8 mouse cellular contexts compared by ENCODE assay signal in genomic region chr2:19388329-19389103, GRCm38 (mm10). TPM values are rescaled to one million over a fixed set of nuclear protein-coding genes. Genes with fewer than 3 reads are reported as not detected.
DNase-seq lines count a peak whose midpoint lies in the region; ATAC-seq lines count a peak whose summit lies in the region.
"Had no signal": no experiment of that assay in that cellular context is flagged by ENCODE, and none has a peak within 500 bp of the region (broad histone marks: within the 10 kb centered on the region; RNA-seq: fewer than 3 reads in every experiment).

No protein-coding gene starts in this region.

- no peaks in the 10 kb centered on the region for H3K9me3 ChIP-seq in midbrain, embryonic 11.5 days (ENCODE audit: control insufficient read depth, low read length)
- H3K9me3 ChIP-seq in midbrain, embryonic 14.5 days (ENCODE audit: control insufficient read depth, low read length): no peaks in the 10 kb centered on the region
- no peaks in the 10 kb centered on the region for H3K9me3 ChIP-seq in liver, embryonic 13.5 days (replicated peaks)

- 85% methylated on average over 12 of the region's 12 CpGs for WGBS in midbrain, embryonic 11.5 days
- 88% methylated on average over 12 of the region's 12 CpGs for WGBS in midbrain, embryonic 14.5 days
- 42% methylated on average over 12 of the region's 12 CpGs for WGBS in liver, embryonic 13.5 days (ENCODE audit: insufficient replicate concordance)

- no peak overlapping the region for H3K4me3 ChIP-seq in midbrain, embryonic 11.5 days (ENCODE audit: low read depth, low read length)
- H3K4me3 ChIP-seq in midbrain, embryonic 14.5 days (replicated peaks; ENCODE audit: low read depth, low read length): no peak overlapping the region
- H3K4me3 ChIP-seq in liver, embryonic 13.5 days (replicated peaks): no peak overlapping the region

- no peak overlapping the region for H3K9ac ChIP-seq in midbrain, embryonic 11.5 days (ENCODE audit: low read length)
- H3K9ac ChIP-seq in midbrain, embryonic 14.5 days (replicated peaks; ENCODE audit: low read length): no peak overlapping the region
- no peak overlapping the region for H3K9ac ChIP-seq in liver, embryonic 13.5 days

- H3K27ac ChIP-seq in midbrain, embryonic 11.5 days (ENCODE audit: low read depth, low read length): no peak overlapping the region
- no peak overlapping the region for H3K27ac ChIP-seq in midbrain, embryonic 14.5 days (replicated peaks; ENCODE audit: low read depth, low read length)
- H3K27ac ChIP-seq in liver, embryonic 13.5 days: 0 out of 2 replicates have a peak overlapping the region, but pooled peaks have one; percentile 19

- DNase-seq in midbrain, embryonic 11.5 days (ENCODE audit: low spot score, missing footprints): peak; percentile 53
- DNase-seq in midbrain, embryonic 14.5 days: no peak
- peak; percentile 9 for DNase-seq in liver, embryonic 13.5 days
- DNase-seq in natural killer cell, adult 2 months (ENCODE audit: low spot score in 2 of 2): peak; percentile 54 to 69
- no peak for DNase-seq in right cerebral cortex, postnatal 36 days (ENCODE audit: low spot score in 2 of 2)
- DNase-seq in layer of hippocampus, postnatal 10 days (ENCODE audit: low spot score in 2 of 2): no peak
- DNase-seq in urinary bladder, postnatal 10 days (ENCODE audit: low spot score): no peak

- no peak overlapping the region for H3K4me2 ChIP-seq in midbrain, embryonic 11.5 days
- H3K4me2 ChIP-seq in midbrain, embryonic 14.5 days (ENCODE audit: low read length): no peak overlapping the region
- 0 out of 2 replicates have a peak overlapping the region, but pooled peaks have one; percentile 5 for H3K4me2 ChIP-seq in liver, embryonic 13.5 days

- H3K36me3 ChIP-seq in midbrain, embryonic 11.5 days (ENCODE audit: control insufficient read depth, insufficient read depth, low read length): no peaks in the 10 kb centered on the region
- H3K36me3 ChIP-seq in midbrain, embryonic 14.5 days (ENCODE audit: control insufficient read depth, insufficient read depth, low read length): no peaks in the 10 kb centered on the region
- no peaks in the 10 kb centered on the region for H3K36me3 ChIP-seq in liver, embryonic 13.5 days

- H3K4me1 ChIP-seq in midbrain, embryonic 11.5 days (ENCODE audit: control insufficient read depth, insufficient read depth, low read length): peaks cover 5% of the 10 kb centered on the region; the same call in 1 of the 2 replicates
- H3K4me1 ChIP-seq in midbrain, embryonic 14.5 days (ENCODE audit: control insufficient read depth, insufficient read depth, low read length): no peaks in the 10 kb centered on the region
- H3K4me1 ChIP-seq in liver, embryonic 13.5 days (replicated peaks): no peaks in the 10 kb centered on the region

- ATAC-seq in midbrain, embryonic 11.5 days (ENCODE audit: low FRiP score): no peak
- no peak for ATAC-seq in midbrain, embryonic 14.5 days (ENCODE audit: low FRiP score, low TSS enrichment)
- peak; percentile 39; the same call in 1 of the 2 replicates for ATAC-seq in liver, embryonic 13.5 days (ENCODE audit: low read depth)

- H3K27me3 ChIP-seq in midbrain, embryonic 11.5 days (ENCODE audit: control insufficient read depth, insufficient read depth, low read length): no peaks in the 10 kb centered on the region
- H3K27me3 ChIP-seq in midbrain, embryonic 14.5 days (ENCODE audit: control insufficient read depth, insufficient read depth, low read length): no peaks in the 10 kb centered on the region
- no peaks in the 10 kb centered on the region for H3K27me3 ChIP-seq in liver, embryonic 13.5 days

RNA-seq across cellular contexts. Expression of gene Msrb2, which starts 17.3 kb away (rescaled TPM):
- polyA plus RNA-seq in midbrain, embryonic 11.5 days (2014; fragmentation: Nextera tagmentation; extraction: Ambion mirVana): 11.2 and 12.8 TPM in 2 replicates
- polyA plus RNA-seq in midbrain, embryonic 14.5 days (2014; fragmentation: Nextera tagmentation; extraction: Ambion mirVana): 5.8 and 5.9 TPM in 2 replicates
- 10.6 and 12.0 TPM in 2 replicates for polyA plus RNA-seq in liver, embryonic 13.5 days (2015; fragmentation: Nextera tagmentation; extraction: Ambion mirVana)
- total RNA-seq in layer of hippocampus, postnatal 10 days (2021): 10 to 100 TPM; 17.4 to 19.4 TPM

RNA-seq across cellular contexts. Expression of gene Ptf1a, which starts 56.9 kb away (rescaled TPM):
- polyA plus RNA-seq in midbrain, embryonic 11.5 days (2014; fragmentation: Nextera tagmentation; extraction: Ambion mirVana): 0.32 and 0.36 TPM in 2 replicates
- polyA plus RNA-seq in midbrain, embryonic 14.5 days (2014; fragmentation: Nextera tagmentation; extraction: Ambion mirVana): 0.64 and 2.1 TPM in 2 replicates
- not detected in 2 replicates for polyA plus RNA-seq in liver, embryonic 13.5 days (2015; fragmentation: Nextera tagmentation; extraction: Ambion mirVana)
- total RNA-seq in layer of hippocampus, postnatal 10 days (2021): not detected
- total RNA-seq: layer of hippocampus, adult 18-20 months had no signal

Comparison
In these comparisons a context has a peak if more than half of its experiments do, and no peak if none do; other contexts are left out.
1. DNase-seq: peak in midbrain, embryonic 11.5 days (single experiment), liver, embryonic 13.5 days (single experiment) and natural killer cell, adult 2 months (2 of 2); none in midbrain, embryonic 14.5 days (single experiment), right cerebral cortex, postnatal 36 days (0 of 2), layer of hippocampus, postnatal 10 days (0 of 2) and urinary bladder, postnatal 10 days (single experiment).